In genomic region chr9:55311560-55311959, GRCm38 (mm10) we compare ENCODE assay signal across 8 mouse cellular contexts. TPM values are rescaled to one million over a fixed set of nuclear protein-coding genes. Genes with fewer than 3 reads are reported as not detected.
DNase-seq lines count a peak whose midpoint lies in the region; ATAC-seq lines count a peak whose summit lies in the region.

No protein-coding gene starts in this region.

- peak; percentile 75 for ATAC-seq in megakaryocyte, adult 5-6 weeks (ENCODE audit: poor library complexity, severe bottlenecking)

- peak; percentile 84 for DNase-seq in ZHBTc4 (ENCODE audit: low read depth, low spot score)
- peak; percentile 89 to 95 for DNase-seq in cerebellum, postnatal 10 days
- peak; percentile 44 to 62 for DNase-seq in frontal cortex, postnatal 25 days (ENCODE audit: low spot score in 2 of 2)
- peak; percentile 70 for DNase-seq in hindlimb bud, embryonic 11.5 days (ENCODE audit: extremely low spot score, low read depth, low spot score)
- DNase-seq in left cerebral cortex, adult 18-20 months (ENCODE audit: low spot score in 2 of 2): peak; percentile 63 to 77
- peak; percentile 76 to 80 for DNase-seq in right cerebral cortex, postnatal 10 days (ENCODE audit: low spot score in 2 of 2)
- DNase-seq in urinary bladder, postnatal 4 days (ENCODE audit: low spot score in 2 of 2): peak; percentile 54 to 74

RNA-seq across cellular contexts. Expression of gene Nrg4, which starts 15.1 kb away (rescaled TPM):
- under 1 TPM; 0.54 to 0.70 TPM for total RNA-seq in left cerebral cortex, adult 18-20 months (2021)
- total RNA-seq in megakaryocyte, adult 5-6 weeks (2015): 2.9 and 6.5 TPM in 2 replicates
- 2.1 TPM in 2 replicates for total RNA-seq in megakaryocyte, adult 5-6 weeks (2017)

RNA-seq across cellular contexts. Expression of gene Tmem266, which starts 15.2 kb away (rescaled TPM):
- 10 to 100 TPM in 1 of 2 experiments, 1 to 10 TPM in 1; 9.2 to 10.0 TPM for total RNA-seq in left cerebral cortex, adult 18-20 months (2021)
- total RNA-seq in megakaryocyte, adult 5-6 weeks (2015): not detected in 2 replicates
- not detected in 2 replicates for total RNA-seq in megakaryocyte, adult 5-6 weeks (2017)

Comparison
In these comparisons a context has a peak if more than half of its experiments do, and no peak if none do; other contexts are left out.
1. Peak in every context shown above with its lines: DNase-seq and ATAC-seq.
2. RNA of gene Tmem266, which starts 15.2 kb away (total RNA-seq): 9.2 to 10.0 TPM in left cerebral cortex, adult 18-20 months; not detected in megakaryocyte, adult 5-6 weeks; every median in the first group is over 10 times any median in the second.